Mouse (Mus musculus) MEL (cell line): ENCODE results near the gene Mrpl24.

ENCODE experiments used
- BHLHE40 ChIP-seq: IDR thresholded peaks from 2 replicates; pipeline ENCODE4 v1.6.1; 2012; ENCODE audit warnings: low read depth, mild to moderate bottlenecking, inconsistent platforms, low read length, improper control_type of control experiment, borderline replicate concordance
- CHD2 ChIP-seq: IDR thresholded peaks from 2 replicates; pipeline ENCODE4 v1.6.1; 2011; ENCODE audit warnings: low read length, improper control_type of control experiment
- CTCF ChIP-seq, 3 experiments: IDR thresholded peaks in 2 of 3; conservative IDR thresholded peaks in 1 of 3; 2 replicates each; pipeline ENCODE4 v1.5.1; 2011 to 2012; ENCODE audit warnings: low read length in 3 of 3, low read depth in 2 of 3, mild to moderate bottlenecking in 2 of 3, improper control_type of control experiment in 1 of 3, inconsistent platforms in 1 of 3, mixed read lengths in 1 of 3, moderate library complexity in 1 of 3; ENCODE audit not compliant: control insufficient read depth in 1 of 3, insufficient read depth in 1 of 3, poor library complexity in 1 of 3, severe bottlenecking in 1 of 3
- EP300 ChIP-seq, 2 experiments: IDR thresholded peaks; 2 replicates each; pipeline ENCODE4 v1.6.1; 2011; ENCODE audit warnings: improper control_type of control experiment in 2 of 2, low read length in 2 of 2, low read depth in 1 of 2, mild to moderate bottlenecking in 1 of 2
- MAX ChIP-seq: IDR thresholded peaks from 2 replicates; pipeline ENCODE4 v1.6.1; 2011; ENCODE audit warnings: low read length, improper control_type of control experiment
- MAZ ChIP-seq: IDR thresholded peaks from 2 replicates; pipeline ENCODE4 v1.6.1; 2012; ENCODE audit warnings: low read depth, mild to moderate bottlenecking, inconsistent platforms, low read length, improper control_type of control experiment
- MXI1 ChIP-seq: IDR thresholded peaks from 2 replicates; pipeline ENCODE4 v1.6.1; 2011; ENCODE audit warnings: mild to moderate bottlenecking, low read depth, low read length, improper control_type of control experiment
- MYB ChIP-seq: IDR thresholded peaks from 2 replicates; pipeline ENCODE4 v1.6.1; 2011; ENCODE audit warnings: mild to moderate bottlenecking, low read depth, low read length, improper control_type of control experiment
- POLR2A ChIP-seq, 2 experiments: IDR thresholded peaks; 2 replicates each; pipeline ENCODE4 v1.6.1; 2011 to 2012; ENCODE audit warnings: low read length in 2 of 2, mild to moderate bottlenecking in 2 of 2, control low read depth in 1 of 2, improper control_type of control experiment in 1 of 2, low read depth in 1 of 2, moderate library complexity in 1 of 2; ENCODE audit not compliant: control insufficient read depth in 1 of 2, insufficient read depth in 1 of 2, poor library complexity in 1 of 2
- POLR2AphosphoS2 ChIP-seq: IDR thresholded peaks from 2 replicates; pipeline ENCODE4 v1.6.1; 2011; ENCODE audit warnings: low read length, improper control_type of control experiment
- TBP ChIP-seq: IDR thresholded peaks from 2 replicates; pipeline ENCODE4 v1.8.0; 2011; ENCODE audit warnings: low read depth, low read length, improper control_type of control experiment
- TCF12 ChIP-seq: IDR thresholded peaks from 2 replicates; pipeline ENCODE4 v1.6.1; 2014; ENCODE audit warnings: low read depth, mild to moderate bottlenecking, inconsistent platforms, low read length, improper control_type of control experiment, moderate library complexity
- USF1 ChIP-seq: IDR thresholded peaks from 2 replicates; pipeline ENCODE4 v1.6.1; 2014; ENCODE audit warnings: low read depth, mild to moderate bottlenecking, inconsistent platforms, low read length, improper control_type of control experiment, moderate library complexity
- ZC3H11A ChIP-seq: IDR thresholded peaks from 2 replicates; pipeline ENCODE4 v1.6.1; 2012; ENCODE audit warnings: low read depth, mild to moderate bottlenecking, inconsistent platforms, low read length, improper control_type of control experiment

GRCm38 (mm10) chr3:87959371-87959770, 40.1 kb downstream of the Mrpl24 start:
- TF ChIP-seq TCF12, result no peak
- TF ChIP-seq MAZ, result no peak
- no peak for TF ChIP-seq CTCF (IDR thresholded peaks at IDR 0.05 in 2 of 3, conservative IDR thresholded peaks at IDR 0.05 in 1 of 3; ENCODE audit: control insufficient read depth in 1 of 3, insufficient read depth in 1 of 3, low read depth in 2 of 3, low read length in 3 of 3, poor library complexity in 1 of 3, severe bottlenecking in 1 of 3)
- no peak for TF ChIP-seq POLR2A (IDR thresholded peaks at IDR 0.05; ENCODE audit: control insufficient read depth in 1 of 2, insufficient read depth in 1 of 2, low read depth in 1 of 2, low read length in 2 of 2, poor library complexity in 1 of 2)
- no peak for TF ChIP-seq TBP
- no peak for TF ChIP-seq POLR2AphosphoS2
- no peak for TF ChIP-seq MAX
- no peak for TF ChIP-seq ZC3H11A
- no peak for TF ChIP-seq USF1
- TF ChIP-seq EP300 (IDR thresholded peaks at IDR 0.05; ENCODE audit: low read depth in 1 of 2, low read length in 2 of 2), result no peak
- TF ChIP-seq MXI1, result no peak
- no peak for TF ChIP-seq MYB
- TF ChIP-seq CHD2, result no peak
- TF ChIP-seq BHLHE40, result no peak
